26 mouse cellular contexts compared by ENCODE assay signal in genomic region chr13:34507224-34507623, GRCm38 (mm10).
"Had no signal": no experiment of that assay in that cellular context is flagged by ENCODE, and none has a peak within 500 bp of the region (broad histone marks: within the 10 kb centered on the region; RNA-seq: fewer than 3 reads in every experiment).

No protein-coding gene starts in this region.

- H3K4me1 ChIP-seq: heart, embryonic 10.5 days; heart, embryonic 12.5 days; hindbrain, embryonic 10.5 days; hindbrain, embryonic 13.5 days; intestine, embryonic 15.5 days; limb, embryonic 13.5 days; limb, embryonic 15.5 days; liver, embryonic 12.5 days had no signal

- H3K27ac ChIP-seq: gastrocnemius, adult 2 months; heart, embryonic 10.5 days; hindbrain, embryonic 10.5 days; hindbrain, embryonic 13.5 days; intestine, embryonic 15.5 days; layer of hippocampus, adult 2 months; left cerebral cortex, adult 2 months; limb, embryonic 13.5 days; limb, embryonic 15.5 days; liver, embryonic 12.5 days; liver, embryonic 14.5 days had no signal

- ATAC-seq: hindbrain, embryonic 16.5 days; inflammation-experienced regulatory T-cells, adult 6 months; intestine, embryonic 15.5 days; intestine, postnatal 0 days; liver, embryonic 12.5 days had no signal

- H3K4me2 ChIP-seq: heart, embryonic 12.5 days; hindbrain, embryonic 13.5 days; intestine, embryonic 15.5 days; limb, embryonic 13.5 days; limb, embryonic 15.5 days; liver, embryonic 12.5 days had no signal

- DNase-seq: gastrocnemius, adult 2 months; gastrocnemius, postnatal 10 days; gastrocnemius, postnatal 25 days; heart, adult 18-20 months; heart, postnatal 10 days; heart, postnatal 4 days; kidney, adult 18-20 months; kidney, adult 8-10 months; kidney, postnatal 10 days; kidney, postnatal 25 days; kidney, postnatal 4 days; left cerebral cortex, postnatal 4 days had no signal

- H3K27me3 ChIP-seq: heart, embryonic 12.5 days; hindbrain, embryonic 13.5 days; intestine, embryonic 15.5 days; limb, embryonic 13.5 days; limb, embryonic 15.5 days; liver, embryonic 12.5 days had no signal

- H3K36me3 ChIP-seq: heart, embryonic 10.5 days; heart, embryonic 12.5 days; hindbrain, embryonic 10.5 days; hindbrain, embryonic 13.5 days; intestine, embryonic 15.5 days; limb, embryonic 13.5 days; limb, embryonic 15.5 days; liver, embryonic 12.5 days had no signal

- H3K4me3 ChIP-seq: gastrocnemius, adult 2 months; heart, embryonic 10.5 days; heart, embryonic 12.5 days; hindbrain, embryonic 10.5 days; hindbrain, embryonic 13.5 days; intestine, embryonic 15.5 days; layer of hippocampus, adult 2 months; left cerebral cortex, adult 2 months; limb, embryonic 13.5 days; limb, embryonic 15.5 days; liver, embryonic 12.5 days had no signal

- H3K9ac ChIP-seq: heart, embryonic 12.5 days; hindbrain, embryonic 13.5 days; intestine, embryonic 15.5 days; limb, embryonic 13.5 days; limb, embryonic 15.5 days; liver, embryonic 12.5 days; liver, embryonic 14.5 days had no signal

- H3K9me3 ChIP-seq: heart, embryonic 10.5 days; hindbrain, embryonic 10.5 days; hindbrain, embryonic 13.5 days; intestine, embryonic 15.5 days; limb, embryonic 13.5 days; limb, embryonic 15.5 days; liver, embryonic 12.5 days had no signal
